Mouse (Mus musculus) frontal cortex, postnatal 10 days (tissue): ENCODE data around the gene Elovl1.

ENCODE experiments used
- DNase-seq, 2 experiments: peaks; one replicate each; pipeline ENCODE4 v3.0.0; 2022; ENCODE audit warnings: low spot score in 2 of 2, mixed read lengths in 1 of 2

Elovl1 gene

GRCm38 (mm10) chr4:118427768-118428451 lies at the start of gene Elovl1:
TSS of gene Elovl1 (plus strand) at chr4:118428093.
- peak; percentile 73 to 76 for DNase-seq

- DNase-seq: no peak
Measured at GRCm38 (mm10) chr4:118383271-118383670, 44.6 kb upstream of the Elovl1 start.

- DNase-seq: no peak
Measured at GRCm38 (mm10) chr4:118387316-118387715, 40.6 kb upstream of the Elovl1 start.

GRCm38 (mm10) chr4:118390146-118390545 lies 37.7 kb upstream of the Elovl1 start:
- DNase-seq: no peak

DNA sequence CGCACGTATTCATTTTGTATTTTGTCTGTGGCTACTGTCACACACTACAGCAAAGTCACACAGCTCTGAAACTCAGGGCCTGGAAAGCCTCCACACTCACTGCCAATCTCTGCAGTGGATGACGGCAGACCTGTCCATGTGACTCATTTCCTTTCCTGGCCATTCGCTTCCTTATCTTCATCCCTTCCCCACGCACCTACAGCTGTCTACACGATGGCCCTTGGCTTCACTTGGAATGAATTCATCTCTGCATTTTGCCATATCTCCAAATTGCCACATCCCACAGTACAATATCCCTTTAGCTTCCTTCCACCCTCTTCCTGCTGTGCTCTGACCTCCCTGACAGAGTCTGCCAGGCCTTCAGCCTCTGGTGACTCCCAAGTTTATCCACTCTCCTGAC lies 33.4 kb upstream of the Elovl1 start:
- DNase-seq: no peak

DNA sequence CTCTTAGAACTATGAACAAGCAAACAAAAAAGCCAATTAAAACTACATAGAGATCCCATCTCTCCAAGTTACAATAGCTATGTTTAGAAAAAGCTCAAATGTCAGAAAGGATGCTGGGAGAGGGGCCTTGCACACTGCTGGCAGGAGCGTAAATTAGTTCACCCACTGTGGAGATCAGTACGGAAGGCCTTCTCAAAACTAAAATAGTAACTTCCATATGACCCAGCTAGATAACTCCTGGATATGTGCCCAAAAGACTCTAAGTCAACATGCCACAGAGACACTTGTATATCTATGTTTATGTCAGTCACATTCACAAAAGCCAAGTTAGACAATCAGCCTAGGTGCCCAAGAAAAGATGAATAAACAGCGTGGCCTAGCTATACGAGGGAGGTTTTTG lies 32.6 kb upstream of the Elovl1 start:
- DNase-seq: no peak

DNA sequence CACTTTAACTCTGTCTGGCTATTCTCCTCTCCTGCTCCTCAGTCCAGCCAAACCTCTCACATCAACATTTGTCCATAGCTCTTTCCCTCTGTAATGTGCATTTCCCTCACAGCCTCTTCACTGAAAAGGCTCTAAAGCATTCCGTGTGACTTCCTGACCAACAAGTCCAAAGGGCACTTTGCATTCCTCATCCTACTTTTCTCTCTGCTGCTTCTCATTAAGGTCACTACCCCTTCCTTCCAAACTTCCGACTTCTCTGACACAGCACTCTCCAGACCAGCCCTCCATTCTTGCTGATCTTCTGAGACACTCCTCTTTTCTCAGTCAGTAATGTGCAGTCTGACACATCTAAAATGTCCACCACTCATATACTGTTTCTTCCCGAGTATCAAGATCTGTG lies 31.5 kb upstream of the Elovl1 start:
- no peak for DNase-seq

DNA sequence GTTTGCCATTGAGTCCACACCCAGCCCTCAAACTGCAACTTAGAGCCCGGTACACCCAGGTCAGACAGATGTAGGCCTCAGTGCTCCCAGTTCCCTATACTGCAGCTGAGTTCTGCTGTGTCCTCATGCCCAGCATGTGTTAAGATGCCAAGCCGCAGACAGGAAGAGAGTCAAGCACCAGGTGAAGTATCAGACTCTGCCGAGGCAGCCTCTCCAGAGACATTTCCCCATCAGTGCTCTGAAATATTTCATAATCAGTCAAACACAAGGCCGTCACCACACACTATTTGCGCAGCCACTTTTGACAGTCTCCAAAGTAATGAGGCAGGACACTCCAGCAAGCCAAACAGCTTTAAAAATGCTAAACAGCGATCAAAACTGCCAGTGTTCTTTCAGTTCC lies 29.5 kb upstream of the Elovl1 start:
- no peak for DNase-seq

DNA sequence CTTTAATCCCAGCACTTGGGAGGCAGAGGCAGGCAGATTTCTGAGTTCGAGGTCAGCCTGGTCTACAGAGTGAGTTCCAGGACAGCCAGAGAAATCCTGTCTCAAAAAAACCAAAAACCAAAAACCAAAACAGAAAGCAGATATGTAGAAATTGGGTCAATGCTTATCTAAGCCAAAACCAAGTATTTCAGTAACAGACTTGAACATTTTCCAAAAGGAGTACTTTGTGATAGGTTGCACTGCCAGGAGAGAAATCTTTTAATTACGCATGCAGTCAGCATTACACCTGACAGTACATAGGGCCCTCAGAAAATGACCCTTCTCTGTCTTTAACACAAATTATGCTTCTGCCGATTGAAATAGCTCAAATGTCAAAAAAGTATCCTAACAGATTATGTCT lies 26.5 kb upstream of the Elovl1 start:
- no peak for DNase-seq

DNA sequence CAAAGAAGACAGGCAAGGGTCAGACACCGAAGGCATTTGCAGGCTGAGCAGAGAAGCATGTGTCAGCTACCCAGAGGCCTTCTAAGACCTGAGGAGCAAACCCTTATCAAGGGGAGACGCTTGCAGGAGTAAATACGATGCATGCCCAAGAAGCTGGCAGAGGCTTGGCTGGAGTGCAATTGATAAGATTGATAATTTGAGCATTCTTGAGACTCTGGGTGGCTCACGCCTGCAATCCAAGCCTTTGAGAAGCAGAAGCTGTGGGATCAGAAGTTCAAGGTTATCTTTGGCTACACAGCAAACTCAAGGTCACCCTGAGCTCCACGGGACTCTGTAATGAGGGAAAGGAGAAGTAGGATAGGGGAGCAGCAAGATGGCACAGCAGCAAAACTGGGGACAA lies 26.0 kb upstream of the Elovl1 start:
- no peak for DNase-seq

DNA sequence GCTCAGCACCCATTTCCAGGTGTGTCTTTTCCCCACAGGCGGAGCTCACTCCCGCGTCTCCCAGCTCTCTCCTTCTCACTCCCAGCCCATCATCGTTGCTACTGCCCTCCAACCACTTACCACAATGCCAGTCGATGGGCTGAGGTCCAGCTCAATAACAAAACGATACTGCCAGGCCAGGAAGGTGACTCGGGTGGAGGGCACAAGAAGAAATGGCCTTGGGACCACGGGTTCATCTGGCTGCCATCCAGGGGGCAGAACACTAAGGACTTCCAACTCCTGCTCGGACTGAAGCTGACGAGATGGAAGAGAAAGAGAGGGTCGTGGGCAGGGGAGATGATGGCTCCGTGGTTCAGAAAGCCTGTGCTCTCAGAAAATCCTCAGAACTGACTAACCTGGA lies 25.2 kb upstream of the Elovl1 start:
- no peak for DNase-seq

DNA sequence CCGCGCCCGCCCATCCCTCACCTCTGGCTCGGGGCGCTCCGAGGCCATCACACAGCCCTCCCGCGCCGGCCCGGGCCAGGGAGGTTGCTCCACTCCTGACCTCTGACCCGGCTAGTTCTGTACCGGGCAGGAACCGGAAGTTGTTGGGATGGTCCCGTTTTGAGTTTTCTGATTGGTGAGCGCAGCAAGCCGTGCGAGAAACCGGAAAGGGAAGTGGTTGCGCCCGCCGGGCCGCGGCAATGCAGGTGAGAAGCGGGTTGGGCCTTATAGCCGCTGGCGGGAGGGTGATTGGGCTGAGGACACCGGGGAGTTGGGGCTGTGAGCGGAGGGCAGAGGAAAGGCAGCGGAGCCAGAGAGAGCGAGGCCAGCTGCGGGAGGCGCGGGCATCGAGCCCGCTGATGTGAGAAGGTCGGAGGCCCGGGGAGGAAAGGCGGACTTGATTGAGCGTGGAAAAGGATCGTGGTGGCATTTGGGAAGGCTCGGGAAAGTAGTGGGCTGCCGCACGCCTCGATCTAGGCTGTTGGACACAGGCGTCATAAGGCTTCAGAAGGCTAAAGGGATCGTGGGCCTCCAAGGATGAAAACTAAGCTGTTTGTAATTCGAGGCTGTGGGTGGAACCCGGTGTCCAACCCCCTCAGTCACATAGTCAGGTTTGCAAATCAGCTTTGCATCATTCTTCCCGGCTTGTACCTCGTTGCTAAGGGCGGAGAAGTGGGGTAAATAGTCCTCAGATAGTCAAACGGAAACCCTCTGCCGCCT lies 18.6 kb upstream of the Elovl1 start, which contains the start of the genes Szt2 and Med8:
Gene Szt2 (minus strand): TSS at position 132 of the 759 bp plus-strand sequence.
Gene Med8 (plus strand): TSS at position 196 of the 759 bp plus-strand sequence.
- DNase-seq: peak; percentile 82 to 86

GRCm38 (mm10) chr4:118410871-118411270 lies 17.0 kb upstream of the Elovl1 start:
- no peak for DNase-seq

GRCm38 (mm10) chr4:118413553-118413952 lies 14.3 kb upstream of the Elovl1 start:
- no peak for DNase-seq

- DNase-seq: no peak
Measured at GRCm38 (mm10) chr4:118415779-118416178, 12.1 kb upstream of the Elovl1 start.

- DNase-seq: no peak
Measured at GRCm38 (mm10) chr4:118416329-118416728, 11.6 kb upstream of the Elovl1 start.

- DNase-seq: no peak
Measured at GRCm38 (mm10) chr4:118417112-118417797, 10.6 kb upstream of the Elovl1 start.

- no peak for DNase-seq
Measured at GRCm38 (mm10) chr4:118421384-118421783, 6.5 kb upstream of the Elovl1 start.

DNA sequence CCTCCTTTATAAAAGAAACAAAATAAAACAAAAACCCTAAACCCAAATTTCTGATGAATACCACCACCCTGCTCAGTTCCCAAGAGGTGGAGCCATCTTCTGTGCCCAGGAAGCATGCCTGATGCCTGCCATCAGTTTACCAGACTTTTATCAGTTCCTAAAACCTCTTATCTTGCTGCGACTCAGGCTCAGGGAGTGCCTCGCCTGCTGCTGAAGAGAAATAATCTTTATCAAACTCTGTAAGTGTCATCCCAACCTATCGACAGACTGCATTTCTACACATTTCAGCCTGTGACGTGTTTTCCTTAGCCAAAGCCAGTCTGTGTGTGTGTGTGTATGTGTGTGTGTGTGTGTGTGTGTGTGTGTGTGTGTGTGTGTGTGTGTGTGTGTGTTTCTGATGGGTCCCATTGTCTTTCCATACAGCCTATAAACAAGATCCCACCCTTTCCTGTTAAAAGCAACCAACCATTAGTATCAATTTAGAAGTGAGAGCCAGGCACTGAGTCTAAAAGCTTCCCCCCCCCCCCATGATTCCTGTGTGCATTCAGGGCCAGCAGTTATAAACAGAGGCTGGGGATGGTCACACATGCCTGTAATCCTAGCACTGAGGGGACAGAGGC lies 3.2 kb upstream of the Elovl1 start:
- DNase-seq: no peak

DNA sequence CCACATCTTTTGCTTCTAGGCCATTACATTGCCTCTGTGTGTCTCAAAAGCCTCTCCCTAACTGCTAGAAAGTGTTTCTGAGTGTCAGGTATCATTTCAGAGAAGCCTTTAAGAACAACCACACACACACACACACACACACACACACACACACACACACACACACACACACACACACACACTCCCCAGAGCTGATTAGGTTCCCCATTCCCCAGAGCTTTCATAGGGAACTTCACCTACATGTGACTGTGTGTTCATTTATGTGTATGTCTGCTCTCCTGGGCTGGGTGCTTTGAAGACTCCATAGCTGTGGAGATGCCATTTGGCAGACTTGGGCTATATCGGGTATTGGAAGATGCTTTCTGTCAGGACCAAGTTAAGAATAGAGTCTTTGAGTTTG lies 2.5 kb upstream of the Elovl1 start:
- no peak for DNase-seq

DNA sequence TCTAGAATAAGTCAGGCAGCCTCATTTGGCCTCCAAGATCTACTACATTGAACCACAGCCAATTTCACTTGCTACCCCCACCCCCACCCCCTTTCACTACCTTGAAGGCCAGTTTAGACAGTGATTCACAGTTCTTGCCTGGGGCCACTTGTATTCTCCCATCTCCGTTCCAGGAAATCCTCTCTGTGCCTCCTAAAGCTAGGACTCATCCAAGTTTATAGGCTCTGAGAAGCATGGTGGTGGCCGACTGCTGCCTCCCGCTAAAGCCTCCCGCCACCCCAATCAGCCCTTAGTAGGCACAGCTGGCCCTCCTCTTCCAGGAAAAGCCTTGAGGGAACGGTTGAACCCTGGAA lies 502 bp upstream of the Elovl1 start:
- no peak for DNase-seq

DNA sequence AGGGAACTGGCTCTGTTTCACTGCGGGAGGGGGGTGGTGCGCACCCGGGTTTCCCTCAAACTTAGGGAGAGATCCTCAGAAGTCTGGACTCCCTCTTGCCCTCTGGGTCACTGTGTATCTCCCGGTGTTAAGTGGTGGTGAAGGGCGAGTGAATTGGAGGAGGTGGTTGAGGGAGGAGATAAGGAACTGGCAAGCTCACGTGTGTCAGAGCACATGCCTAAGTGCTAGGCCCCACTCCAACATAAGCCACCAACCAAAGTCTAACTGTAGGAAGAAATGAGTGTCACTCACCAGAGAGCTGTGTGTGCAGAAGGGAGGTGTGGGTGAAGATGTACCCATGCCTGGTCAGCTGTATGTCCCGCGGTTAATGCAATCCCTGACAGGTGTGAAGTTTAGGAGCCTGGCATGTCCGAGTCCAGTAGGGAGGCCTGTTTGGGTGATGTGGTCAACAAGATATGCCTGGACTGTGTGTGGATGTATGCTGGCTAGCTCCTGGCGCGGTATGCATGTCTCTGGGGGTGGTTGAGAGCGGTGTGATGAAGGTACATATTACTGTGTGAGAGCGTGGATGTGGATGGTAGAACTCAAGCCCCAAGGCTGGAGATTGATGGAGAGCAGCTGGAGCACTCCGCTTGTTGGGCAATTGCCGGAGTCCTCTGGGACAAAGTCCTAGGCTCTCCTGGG lies 780 bp downstream of the Elovl1 start:
- no peak for DNase-seq
